Mouse (Mus musculus) testis, adult 2 months (tissue): ENCODE results near the gene Asrgl1.

ENCODE experiments used
- CTCF ChIP-seq: fragments of 200-500 bp; IDR thresholded peaks from 2 replicates; pipeline ENCODE4 v1.5.1; 2012; ENCODE audit warnings: low read depth, mild to moderate bottlenecking, inconsistent platforms, low read length, moderate library complexity; ENCODE audit not compliant: control insufficient read depth, insufficient read depth, insufficient replicate concordance
- POLR2A ChIP-seq: fragments of 200-500 bp; IDR thresholded peaks from 2 replicates; pipeline ENCODE4 v1.6.1; 2012; ENCODE audit warnings: low read depth, mild to moderate bottlenecking, inconsistent platforms, low read length, moderate library complexity; ENCODE audit not compliant: control insufficient read depth

- TF ChIP-seq CTCF (no peak), POLR2A (peak; percentile 99)
These were observed at the start of gene Asrgl1 for GRCm38 (mm10) chr19:9135512-9136331.
